Mouse (Mus musculus) retina, adult 2 months (tissue): ENCODE results near the gene Mbd5.

Source experiments
- DNase-seq: peaks from one replicate; pipeline ENCODE4 v3.0.0-alpha.2; 2012; ENCODE audit warnings: low read depth, low spot score

The Mbd5 gene

DNA sequence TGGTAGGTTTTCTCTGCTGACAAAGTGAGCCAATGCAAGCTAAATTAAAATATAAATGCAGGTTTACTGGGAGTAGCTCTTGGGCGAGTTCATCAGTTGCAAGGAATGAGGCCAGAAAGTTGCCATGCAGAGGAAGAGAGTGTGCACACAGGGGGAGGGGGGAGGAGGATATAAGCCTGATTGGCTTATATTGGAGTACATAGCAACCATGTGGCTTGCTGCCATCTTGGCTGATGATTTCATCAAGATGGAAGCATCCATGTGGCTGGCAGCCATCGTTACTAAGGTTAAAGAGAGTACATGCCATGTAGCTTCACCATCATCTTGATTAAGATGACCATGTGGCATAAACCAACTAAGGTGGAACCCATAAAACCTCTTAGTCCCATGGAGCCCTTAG is 395.0 kb downstream of the Mbd5 start:
- DNase-seq = no peak

DNA sequence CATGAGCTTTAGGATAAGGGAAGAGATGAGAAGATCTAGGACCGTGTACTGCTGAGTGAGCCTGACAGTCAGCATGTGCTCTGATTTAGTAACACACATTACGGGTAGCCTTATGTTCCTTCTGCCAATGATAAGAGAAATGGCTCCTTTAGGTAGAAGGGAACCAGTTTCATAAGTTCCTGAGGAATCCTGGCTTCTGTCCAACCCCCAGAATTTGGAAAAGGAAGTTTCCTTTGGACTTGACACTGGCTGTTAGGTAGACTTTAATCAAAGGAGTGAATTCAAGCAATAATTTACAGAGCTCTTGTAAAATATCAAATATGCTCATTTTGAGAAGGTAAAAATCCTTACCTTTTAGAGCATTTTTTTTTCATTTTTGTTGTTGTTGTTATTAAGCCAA is 396.5 kb downstream of the Mbd5 start:
- no peak for DNase-seq

DNA sequence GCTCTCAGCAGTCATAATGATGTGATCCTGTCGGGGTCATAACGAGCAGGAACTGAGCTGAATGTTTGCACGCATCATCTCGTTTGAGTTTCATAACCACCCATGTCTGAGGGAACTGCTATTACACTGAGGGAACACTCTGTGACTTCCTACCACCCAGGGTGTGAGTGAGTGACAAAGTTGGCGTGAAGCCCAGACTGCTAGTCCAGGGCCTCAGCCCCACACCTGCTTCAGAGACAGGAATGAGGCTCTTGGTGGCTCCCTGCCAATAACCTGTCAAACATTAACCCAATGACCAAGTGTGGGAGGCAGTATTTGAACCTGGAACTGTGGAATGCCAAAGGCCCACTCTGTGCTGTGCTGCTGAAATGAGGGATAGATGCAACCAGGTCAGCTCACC is 400.5 kb downstream of the Mbd5 start:
- DNase-seq = no peak

DNA sequence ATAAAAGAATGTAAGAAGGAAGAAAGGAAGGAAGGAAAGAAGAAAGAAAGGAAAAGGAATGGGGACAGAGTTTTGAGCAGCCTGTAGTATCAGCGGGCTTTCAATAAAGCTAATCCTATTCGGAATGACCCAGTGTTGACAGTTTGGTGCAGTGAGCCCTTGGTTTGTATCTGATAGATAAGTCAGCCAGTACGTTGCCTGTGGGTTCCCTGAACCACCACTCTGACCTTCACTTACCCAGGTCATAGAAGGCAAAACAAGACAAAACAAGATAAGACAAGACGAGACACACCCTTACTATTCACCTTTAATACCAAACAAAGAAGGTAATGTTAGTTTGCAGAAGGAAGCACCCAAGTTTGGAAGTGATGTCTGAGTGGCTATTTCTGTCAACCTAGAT is 401.5 kb downstream of the Mbd5 start:
- DNase-seq = no peak

DNA sequence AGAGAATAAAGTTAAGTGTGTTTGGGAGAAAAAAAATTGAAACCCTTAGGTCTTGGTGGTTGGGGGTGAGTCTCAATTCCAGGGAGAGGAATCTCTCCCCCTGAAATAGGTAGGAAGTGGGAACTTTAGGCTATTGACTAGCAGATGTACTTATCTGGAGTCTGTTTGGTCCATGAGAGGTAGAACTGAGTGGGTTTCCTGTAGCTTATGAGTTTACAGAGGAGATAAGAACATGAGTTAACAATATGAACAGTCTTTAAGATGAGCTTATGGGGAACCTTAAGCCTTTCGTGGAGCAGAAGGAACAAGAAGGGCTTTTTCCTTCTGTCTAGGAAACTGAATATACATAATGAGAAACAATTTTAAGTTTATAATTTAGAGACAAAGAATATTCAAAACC is 404.8 kb downstream of the Mbd5 start:
- DNase-seq = no peak

DNA sequence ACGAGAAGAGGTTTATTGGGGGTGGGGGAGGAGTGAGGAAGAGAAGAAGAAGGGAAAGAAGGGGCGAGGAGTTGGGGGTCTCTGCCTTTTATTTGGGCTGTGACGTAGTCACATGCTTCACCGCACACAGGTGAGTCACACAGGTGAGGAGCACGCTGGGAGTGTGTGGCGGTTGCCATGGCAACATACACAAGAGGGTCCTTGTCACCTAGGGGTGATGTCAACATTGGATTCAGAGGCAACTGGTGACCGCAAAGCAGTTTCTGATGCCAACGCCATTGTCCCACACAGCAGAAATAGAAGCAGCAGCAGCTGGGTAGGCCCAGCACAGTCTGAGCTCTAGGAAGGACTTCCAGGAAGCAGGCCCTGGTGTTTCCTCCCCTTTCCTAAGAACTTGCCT is 406.6 kb downstream of the Mbd5 start:
- DNase-seq = no peak

DNA sequence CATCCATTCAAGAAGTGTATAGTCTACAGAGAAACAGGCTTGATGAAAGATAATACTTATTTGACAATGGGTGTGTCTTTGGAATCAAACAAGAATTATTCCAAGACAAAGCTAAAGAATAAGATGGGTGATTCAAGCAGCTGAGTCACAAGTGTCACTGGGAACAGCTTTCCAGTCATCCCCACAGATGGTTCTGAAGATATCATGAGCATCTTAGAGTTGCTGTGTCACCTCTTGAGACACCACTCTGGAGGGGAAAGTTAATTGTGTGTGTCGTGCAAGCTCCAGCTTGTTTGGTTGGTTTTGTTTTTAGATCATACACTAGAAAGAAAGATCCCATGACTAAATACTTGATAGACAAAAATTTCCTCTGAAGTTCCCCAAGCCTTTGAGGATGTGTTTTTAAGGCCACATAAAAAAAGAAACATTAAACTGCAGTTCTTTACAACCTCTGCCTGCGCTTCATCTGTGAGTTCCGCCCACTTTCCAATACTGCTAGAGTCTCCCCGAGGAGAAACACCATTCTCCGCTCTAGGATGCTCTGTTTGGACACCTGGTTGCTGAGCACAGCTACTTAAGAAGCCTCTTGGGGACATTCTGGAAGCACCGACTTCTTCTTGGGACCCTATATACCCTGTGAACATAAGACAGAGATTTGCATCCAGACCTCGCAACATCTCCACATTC is 409.0 kb downstream of the Mbd5 start:
- DNase-seq = no peak

DNA sequence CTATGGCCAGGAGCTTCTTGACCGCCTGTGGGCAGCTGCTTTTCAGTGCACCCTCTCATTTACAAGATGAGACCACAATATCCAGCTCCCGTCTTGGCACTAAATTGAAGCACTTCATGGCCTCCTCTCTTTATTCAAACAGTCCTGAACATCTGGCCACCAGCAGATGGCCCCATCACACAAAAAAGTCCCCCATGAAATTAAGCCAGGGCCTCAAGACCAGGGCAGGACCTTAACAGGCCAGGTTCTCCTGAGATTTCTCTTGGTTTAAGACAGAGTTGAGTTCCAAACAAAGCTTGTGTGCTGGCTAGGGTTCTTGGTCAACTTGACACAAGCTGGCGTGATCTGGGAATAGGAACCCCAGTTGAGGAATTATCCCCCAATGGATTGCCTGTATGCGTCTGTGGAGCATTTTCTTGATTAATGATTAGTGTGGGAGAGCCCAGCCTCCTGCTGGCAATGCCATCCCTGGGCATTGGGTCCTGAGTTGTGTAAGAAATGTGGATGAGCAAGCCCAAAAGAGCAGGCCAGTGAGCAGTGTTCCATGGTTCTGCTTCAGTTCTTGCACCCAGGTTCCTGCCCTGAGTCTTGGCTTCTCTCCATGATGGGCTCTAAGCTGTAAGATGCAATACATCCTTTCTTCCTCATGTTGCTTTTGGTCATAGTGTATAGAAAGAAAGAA is 409.7 kb downstream of the Mbd5 start:
- peak; percentile 9 for DNase-seq

DNA sequence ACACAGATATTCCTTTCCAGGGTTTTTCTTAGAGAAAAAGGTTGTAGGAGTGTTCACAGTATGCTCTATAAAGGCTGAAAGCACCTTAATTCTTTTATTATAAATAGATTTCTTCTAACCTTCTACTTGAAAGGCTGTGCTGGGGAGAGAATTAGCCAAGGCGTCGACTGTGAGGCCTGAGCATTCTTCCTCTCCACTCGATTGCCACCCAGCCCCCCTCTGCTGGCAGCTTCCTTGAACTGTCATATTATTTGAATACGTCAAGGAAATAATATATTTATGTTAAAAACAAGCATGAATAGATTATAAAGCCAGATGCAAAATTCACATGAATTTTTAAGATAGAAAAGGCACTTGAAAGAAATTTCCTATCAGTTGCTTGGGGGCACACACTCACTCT is 410.4 kb downstream of the Mbd5 start:
- no peak for DNase-seq

DNA sequence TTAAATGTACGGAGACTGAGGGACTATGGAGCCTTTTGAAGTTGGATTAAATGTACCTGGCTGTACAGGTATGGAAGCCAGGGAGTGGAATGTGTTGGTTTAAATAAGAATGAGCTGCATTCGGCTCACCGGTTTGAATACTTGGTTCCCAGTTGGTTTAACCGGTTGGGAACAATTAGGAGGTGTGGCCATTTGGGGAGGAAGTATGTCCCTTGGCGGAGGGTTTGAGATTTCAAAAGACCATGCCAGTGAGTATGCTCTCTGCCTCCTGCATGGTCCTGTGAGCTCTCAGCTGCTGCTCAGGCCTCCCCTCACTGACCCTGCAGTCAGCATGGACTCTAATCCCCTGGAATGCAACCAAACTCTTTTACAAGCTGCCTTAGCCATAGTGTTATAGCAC is 415.2 kb downstream of the Mbd5 start:
- no peak for DNase-seq

DNA sequence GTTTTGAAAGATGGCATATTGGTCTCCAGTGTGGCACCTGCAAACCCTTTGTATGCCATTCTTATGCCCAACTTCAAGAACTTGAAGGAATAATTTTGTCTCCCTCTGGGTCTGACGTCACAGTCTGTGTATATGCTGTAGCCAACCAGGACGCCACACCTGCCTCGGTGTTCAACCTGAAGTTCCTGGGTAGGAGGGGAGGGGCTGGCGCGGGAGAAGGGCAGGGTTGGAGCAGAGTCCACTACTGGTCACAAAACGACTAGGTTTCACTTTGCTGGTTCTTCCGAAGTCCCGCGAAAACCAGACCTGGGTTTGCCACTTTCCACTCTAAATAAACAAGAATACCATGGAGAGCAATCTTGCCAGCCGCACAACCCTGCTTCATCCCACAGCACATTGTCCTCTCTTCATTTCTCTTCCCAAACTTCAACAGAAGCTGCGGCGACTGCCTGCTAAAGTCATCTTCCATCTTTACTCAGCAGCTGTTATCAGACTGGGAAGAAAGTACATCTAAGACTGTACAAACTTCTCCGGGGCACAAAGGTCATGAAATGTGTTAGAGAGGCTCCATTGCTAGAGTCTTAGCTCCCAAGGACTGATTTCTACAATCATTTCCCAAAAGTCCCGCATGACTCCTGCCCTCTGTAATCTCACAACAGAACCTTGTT is 417.7 kb downstream of the Mbd5 start:
- no peak for DNase-seq

DNA sequence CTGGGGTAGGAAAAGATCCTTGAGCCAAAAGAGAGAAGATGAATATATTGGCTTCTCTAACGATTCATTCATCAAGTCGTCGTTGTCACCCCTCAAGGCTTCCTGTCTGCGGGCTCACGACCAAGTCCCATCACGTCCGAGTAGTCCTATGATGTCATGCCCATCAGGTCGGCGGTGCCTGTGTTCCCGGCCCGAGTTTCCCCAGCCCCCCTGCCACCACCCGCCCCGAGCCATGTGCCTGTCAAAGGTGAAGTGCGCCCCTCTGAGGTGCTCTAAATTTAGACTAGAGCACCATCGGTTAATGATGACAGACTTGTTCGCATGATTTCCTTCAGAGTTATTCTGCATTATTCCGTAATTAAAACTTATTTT is 418.2 kb downstream of the Mbd5 start:
- DNase-seq = no peak

DNA sequence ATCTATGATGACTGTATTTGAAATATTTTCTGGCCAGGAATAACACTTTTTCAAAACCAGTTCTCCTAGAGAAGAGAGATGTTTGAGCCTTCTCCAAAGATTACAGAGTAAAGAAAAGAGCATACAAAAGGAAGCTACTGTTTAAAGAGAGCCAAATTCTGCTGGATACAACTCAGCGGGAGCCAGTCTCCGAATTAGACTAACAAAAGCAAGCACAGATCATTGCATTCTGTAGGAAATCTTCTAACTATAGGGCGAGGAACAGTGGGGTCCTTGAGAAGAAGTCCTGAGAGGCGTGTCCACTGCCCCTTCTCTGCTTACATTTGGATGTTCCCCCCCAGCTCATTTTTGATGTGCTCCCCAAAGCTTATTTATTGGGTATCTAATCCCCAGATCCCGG is 422.3 kb downstream of the Mbd5 start:
- DNase-seq = no peak

DNA sequence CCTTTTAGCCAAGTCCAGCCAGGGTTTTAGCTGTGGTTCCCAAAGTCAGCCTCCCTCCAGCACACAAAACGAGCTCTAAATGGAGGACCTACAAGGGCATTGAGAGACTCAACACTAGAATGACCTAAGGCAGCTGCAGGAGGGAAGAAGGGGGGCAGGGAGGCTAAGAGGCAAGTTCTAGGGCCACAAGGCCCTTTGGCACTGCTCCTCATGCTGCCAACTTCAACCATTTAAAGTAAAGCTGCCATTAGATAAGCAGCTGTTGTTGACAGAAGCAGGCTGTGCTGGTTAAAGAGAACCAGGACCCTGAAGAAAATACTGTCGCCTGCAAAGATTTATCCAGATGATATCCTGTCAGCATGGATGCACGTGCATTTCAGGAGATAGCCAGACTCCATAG is 423.3 kb downstream of the Mbd5 start:
- no peak for DNase-seq
